Mouse (Mus musculus): ENCODE results near the gene Nsun2.

DNA sequence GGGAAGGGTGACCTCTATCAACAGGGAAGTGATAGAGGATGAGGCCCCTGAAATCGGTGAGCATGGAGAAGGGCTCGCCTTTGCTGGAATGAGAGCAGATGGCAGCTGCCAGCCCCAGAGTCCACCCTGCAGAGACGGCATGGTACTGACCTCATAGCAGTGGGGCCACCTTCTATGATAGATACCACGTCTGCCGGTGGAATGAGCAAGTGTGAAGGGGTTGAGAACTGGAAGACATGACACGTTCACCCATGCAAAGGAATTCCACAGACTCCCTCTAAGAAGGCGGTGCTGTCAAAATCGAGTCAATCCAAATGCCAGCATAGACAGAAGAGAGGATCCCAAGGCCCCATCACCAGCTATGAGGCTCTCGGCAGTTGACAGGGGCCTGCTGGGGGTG, 20.7 kb downstream of the Nsun2 start:
- TF ChIP-seq POLR2A (IDR thresholded peaks at IDR 0.05; ENCODE audit: insufficient read depth, low read depth, low read length) (no peak), CTCF (IDR thresholded peaks at IDR 0.05) (no peak), EP300 (IDR thresholded peaks at IDR 0.05; ENCODE audit: insufficient read depth, low read depth, low read length) (no peak)
